Mouse (Mus musculus): ENCODE data around the gene Vmn1r226.

The Vmn1r226 gene

DNA sequence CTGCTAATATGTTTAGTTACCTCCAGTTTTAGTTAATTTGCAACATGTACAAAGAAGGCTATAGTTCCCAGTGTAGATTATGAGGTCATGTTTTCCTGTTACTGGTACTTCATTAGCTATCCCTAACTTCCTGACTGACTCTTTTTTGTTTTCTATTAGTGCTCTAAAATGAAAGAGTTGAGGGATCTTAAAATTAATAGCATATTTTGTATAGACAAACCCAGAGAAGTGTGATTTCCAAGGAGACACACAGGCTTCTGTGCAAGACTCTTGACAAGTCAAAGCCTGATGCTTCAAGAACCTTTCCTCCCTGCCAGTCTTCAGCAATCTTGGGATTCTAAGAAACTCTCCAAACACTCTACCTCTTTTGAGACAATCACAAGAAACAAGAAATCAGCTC, at the start of gene Vmn1r226:
Gene Vmn1r226 (plus strand): TSS at position 301 of the 400 bp plus-strand sequence.
- no peak for DNase-seq (ENCODE audit: low read depth)

DNA sequence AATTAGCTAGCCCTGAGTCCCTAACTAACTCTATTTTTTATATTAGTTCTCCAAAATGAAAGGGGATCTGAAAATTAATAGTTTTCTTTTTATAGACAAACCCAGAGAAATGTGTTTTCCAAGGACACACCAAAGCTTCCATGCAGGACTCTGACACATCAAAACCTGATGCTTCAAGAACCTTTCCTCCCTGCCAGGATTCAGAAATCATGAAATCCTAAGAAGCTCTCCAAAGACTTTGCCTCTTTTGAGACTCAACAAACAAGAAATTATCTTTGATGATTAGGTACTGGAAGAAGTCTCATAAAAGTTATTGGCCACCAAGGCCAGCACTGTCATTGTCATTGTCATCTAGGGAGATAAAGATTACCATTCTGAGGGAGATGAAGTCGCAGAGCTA, 46.9 kb downstream of the Vmn1r226 start, which contains the start of gene Vmn1r227:
Gene Vmn1r227 (plus strand): TSS at position 301 of the 400 bp plus-strand sequence.
- DNase-seq (ENCODE audit: low read depth): no peak
